Mouse (Mus musculus) gastrocnemius, postnatal 4 days (tissue): ENCODE measurements around the gene Prkca. TPM values are rescaled to one million over a fixed set of nuclear protein-coding genes. Genes with fewer than 3 reads are reported as not detected.

Experiments used
- DNase-seq, 2 experiments: peaks; one replicate each; pipeline ENCODE4 v3.0.0; 2021 to 2022; ENCODE audit warnings: low spot score in 2 of 2, mixed read lengths in 2 of 2
- total RNA-seq, 2 experiments: library from RNA; stranded (reverse); gene quantifications; 2 replicates each; pipeline ENCODE4 v1.2.3; 2021

Gene Prkca
- total RNA-seq, 2 experiments from 2014 or later, result 41.0 to 46.1 TPM

GRCm38 (mm10) chr11:108342781-108343768 lies 653 bp downstream of the Prkca start, which contains the start of gene Apoh:
Apoh (plus strand) TSS chr11:108343354.
- peak; percentile 45 to 59 for DNase-seq

DNA sequence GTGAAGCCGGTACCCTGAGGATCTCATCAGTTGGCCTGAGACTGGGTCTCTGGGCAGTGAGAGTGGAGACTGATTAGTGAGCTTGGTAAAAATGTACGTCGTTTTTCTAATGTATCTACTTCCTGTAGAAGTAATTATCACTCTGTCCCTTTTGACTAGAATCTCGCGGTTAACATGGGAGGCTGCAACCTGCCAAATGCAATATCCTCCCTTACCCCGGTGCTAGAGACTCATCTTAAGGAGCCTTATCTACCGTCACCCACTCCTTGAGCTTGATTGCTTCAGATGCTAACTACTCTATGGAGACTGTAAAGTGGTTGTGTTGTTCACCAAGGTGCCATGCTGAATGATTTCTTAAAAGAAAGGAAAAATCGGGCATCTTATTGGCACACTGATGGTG lies 1.9 kb downstream of the Prkca start:
- no peak for DNase-seq

- no peak for DNase-seq
These were observed 3.4 kb downstream of the Prkca start for GRCm38 (mm10) chr11:108340293-108340692.

DNA sequence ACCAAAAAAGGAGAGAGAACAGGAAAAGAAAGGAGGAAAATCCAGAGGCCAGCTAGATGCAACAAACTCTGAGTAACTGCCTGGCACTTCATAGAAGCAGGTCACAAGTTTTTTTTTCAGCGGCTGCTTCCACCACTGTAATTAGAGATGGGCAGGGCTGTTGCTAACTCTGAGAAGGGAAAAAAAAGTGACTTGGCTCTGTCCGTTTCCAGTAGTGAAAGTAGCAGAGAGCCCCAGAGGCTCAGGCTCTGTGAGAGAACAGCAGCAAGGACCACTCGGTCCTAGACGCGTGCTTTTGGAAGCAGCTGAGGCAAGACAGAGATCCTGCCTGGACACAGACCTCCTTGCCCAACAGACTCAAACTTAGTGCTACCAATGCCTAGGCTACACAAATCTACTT lies 7.3 kb downstream of the Prkca start:
- DNase-seq, result no peak

GRCm38 (mm10) chr11:108335536-108335935 lies 8.2 kb downstream of the Prkca start:
- DNase-seq, result no peak

GRCm38 (mm10) chr11:108334658-108335057 lies 9.1 kb downstream of the Prkca start:
- DNase-seq, result no peak

DNA sequence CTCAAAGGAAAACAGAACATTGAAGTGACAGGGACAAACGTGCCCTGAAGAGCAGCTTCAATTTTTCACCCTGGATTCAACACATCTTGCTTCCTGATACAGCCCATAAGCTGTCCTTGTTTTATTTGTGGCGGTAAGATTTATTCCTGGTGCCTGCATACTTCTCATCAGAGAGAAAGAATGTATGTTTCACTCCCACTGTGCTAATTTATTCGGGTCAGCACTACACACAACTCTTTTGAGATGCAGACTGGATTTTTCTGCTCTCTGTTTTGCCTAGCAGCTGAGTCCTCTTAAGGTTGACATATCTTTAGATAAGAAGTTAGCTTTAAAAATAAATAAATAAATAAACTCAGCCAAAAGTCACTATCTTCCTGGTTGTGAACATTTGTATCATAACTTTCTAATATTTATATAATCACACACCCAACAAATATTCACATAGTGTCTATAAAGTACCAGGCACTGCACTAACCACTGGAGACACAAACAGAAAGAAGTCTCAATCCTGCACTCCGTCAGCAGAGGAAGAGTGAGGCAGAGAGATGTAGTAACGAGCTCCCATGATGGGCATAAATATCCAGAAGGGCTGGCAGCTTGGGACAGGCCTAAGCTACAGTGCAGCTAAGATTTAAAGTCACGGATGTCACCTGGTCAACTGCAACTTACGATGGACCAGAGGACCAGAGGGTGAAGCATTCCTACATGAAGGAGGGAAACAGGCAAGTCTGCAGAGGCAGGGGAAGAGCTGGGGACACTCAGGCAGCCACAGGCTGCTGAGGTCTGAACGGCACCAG lies 9.9 kb downstream of the Prkca start:
- DNase-seq, result no peak

GRCm38 (mm10) chr11:108333006-108333405 lies 10.7 kb downstream of the Prkca start:
- DNase-seq, result no peak

DNA sequence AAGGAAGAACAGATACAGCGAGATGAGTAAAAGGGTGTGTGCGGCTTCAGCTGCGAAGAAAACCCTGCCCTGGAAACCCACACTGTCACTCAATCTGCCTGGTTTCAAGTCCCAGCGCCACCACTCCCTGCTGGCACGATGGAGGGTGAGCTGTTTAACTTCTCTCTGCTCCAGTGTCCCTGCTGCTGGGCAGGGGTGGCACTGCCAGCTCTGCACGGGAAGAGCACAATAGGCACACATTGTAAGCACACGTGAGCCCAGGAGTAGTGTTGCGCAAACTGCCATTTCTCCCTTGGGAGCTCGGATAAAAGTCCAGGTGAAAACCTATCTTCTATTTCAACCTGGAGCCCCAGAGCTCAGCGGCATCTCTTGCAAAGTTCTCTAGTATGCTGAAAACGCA lies 12.9 kb downstream of the Prkca start:
- no peak for DNase-seq

DNA sequence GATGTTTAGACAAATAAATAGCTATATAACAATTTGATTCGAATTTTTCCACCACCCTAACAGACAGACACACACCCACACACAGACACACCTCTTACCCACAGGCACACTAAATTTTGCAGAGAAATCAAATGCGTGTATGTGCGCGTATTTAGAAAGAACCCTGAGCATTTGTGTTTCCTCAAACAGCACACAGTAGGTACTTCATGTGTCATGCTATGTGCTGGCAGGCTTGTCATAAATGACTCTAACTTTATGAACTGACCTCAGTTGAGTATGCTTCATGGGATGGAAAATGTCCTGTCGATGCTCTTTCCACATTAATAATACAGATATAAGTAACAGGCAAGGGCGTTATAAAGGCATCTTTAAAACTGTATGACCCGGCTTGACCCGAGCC lies 17.8 kb downstream of the Prkca start:
- no peak for DNase-seq

DNA sequence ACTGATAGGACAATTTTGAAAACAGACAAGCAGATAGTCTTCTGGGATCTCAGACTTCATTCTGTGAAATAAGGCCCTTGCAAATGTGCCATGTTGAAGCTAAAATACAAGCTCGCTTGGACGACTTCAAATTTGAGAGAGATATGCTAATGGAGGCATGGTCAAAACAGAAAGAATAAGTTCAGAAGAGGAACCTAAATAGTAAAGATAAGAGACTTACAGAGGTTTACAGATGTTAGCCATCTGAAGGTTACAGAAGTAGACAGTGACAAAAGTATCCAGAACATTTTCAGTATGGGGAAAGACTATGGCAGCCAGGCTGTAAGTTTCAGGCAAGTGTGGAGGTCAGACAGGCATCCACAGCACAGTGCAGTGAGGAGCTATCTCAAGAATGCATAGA lies 21.6 kb downstream of the Prkca start:
- no peak for DNase-seq

DNA sequence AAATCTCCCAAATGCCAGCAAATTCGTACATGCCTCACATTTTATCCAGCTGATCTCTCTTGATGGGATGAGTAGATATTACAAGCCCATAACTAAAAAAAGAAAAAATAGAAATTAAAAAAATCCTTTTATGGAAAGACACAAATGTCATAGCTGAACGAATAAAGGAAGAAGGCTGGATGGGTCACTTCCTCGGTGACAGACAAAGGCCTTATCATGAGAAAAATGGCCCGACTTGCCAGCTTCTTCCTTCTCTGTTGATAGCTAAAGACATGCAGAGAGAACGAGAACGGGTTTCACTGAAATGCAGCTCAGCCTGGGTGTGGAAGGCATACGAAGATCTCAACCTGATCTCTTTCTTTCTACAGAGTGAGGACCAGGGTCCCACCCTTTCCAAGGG lies 23.2 kb downstream of the Prkca start:
- no peak for DNase-seq

DNA sequence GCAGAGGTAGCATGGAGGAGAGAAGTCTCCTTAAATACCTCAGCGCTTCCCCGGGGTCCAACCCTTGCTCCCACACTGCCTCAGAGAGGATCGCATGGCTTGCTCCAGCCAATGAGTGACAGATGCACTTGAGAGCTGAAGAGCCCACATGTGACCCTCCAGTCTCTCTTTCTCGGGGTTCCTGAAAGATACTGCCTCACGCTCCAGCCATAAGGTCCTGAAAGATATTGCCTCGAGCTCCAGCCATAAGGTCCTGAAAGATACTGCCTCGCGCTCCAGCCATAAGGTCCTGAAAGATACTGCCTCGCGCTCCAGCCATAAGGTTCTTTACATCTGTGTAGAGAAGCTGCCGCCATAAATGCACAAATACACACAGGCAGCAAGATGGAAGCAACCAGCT lies 24.6 kb downstream of the Prkca start:
- DNase-seq, result no peak

GRCm38 (mm10) chr11:108317878-108318277 lies 25.9 kb downstream of the Prkca start:
- DNase-seq, result no peak

DNA sequence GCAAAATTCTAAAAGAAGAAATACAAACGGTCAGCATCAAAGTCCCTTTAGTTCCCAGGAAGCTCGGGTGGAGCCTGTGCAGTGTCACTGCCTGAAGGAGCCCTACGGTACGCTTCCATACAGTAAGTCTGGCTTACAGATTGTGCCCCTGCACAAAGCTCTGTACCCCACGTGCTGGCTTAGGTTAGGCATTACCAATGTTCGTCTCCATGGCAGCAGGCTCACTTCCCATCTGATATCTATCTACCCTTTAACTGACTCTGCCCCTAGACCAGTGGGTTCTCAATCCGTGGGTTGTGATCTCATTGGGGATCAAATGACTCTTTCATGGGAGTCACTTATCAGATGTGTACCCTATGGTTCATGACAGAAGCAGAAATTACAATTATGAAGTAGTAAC lies 28.0 kb downstream of the Prkca start:
- no peak for DNase-seq

- DNase-seq, result no peak
These were observed 31.2 kb downstream of the Prkca start for GRCm38 (mm10) chr11:108312516-108312915.

DNA sequence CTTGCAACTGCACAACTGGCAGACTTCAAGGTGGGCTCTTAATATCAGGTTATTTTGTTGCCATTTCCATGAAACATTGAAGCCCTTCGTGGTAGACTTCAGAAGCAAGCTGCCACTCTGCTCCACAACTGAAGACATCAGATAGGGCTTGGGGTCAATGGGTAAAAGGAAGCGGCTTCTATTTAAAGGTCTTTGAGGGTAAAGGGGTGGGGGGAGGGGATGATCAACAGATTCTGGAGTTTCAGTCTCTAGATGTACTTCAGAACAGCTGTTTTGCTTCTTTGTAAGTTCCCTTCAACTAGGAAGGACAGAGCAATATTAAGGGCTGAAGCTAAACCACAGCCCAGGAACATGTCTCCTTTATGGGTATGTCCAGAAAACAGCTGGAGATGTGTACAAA lies 31.8 kb downstream of the Prkca start:
- no peak for DNase-seq

- no peak for DNase-seq
These were observed 33.9 kb downstream of the Prkca start for GRCm38 (mm10) chr11:108309791-108310190.

GRCm38 (mm10) chr11:108308253-108308652 lies 35.5 kb downstream of the Prkca start:
- no peak for DNase-seq

- DNase-seq, result no peak
These were observed 36.5 kb downstream of the Prkca start for GRCm38 (mm10) chr11:108307258-108307657.

DNA sequence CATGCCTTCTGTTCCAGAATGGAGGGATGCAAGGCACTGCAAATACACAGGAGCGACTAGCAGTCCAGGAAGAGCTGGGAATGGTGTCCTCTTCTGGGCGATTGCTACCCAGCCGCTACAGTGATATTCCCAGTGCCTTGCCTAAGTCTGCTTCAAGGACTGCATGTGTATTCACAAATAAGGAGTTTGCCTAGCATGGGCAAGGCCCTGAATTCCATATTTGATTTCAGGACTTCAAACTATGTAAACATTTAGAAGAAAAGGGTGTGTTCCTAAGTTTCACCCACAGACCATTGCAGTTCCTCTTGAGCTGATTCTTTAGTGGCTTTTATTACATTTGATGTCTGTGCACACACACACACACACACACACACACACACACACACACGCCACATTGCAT lies 39.9 kb downstream of the Prkca start:
- no peak for DNase-seq
